Mouse (Mus musculus): ENCODE measurements around the gene Enpp7. TPM values are rescaled to one million over a fixed set of nuclear protein-coding genes. Genes with fewer than 3 reads are reported as not detected.
A peak's percentile ranks its signal among the peaks of the same experiment; 100 is the strongest.

The Enpp7 gene
- total and polyA plus RNA-seq, 2 experiments from 2014 or later: not detected

DNA sequence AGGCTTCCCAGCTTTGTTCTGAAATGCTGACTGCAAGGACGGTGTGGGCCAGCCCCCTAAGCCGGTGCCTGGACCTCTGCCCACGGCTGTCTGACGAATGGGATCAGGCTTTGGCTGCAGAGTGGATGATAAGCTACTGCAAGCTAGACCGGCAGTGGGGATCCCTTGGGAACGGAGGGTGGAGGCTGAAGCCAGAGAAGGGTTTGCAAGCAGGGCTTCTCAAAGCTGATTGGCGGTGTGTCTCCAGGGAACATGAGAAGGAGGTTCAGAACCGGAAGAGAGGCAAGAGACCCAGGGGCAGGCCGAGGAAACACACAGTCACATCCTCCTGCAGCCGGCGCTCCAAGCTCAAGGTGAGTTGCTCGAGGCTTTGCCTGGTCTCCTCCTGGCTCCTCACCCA, 38.2 kb downstream of the Enpp7 start:
- Histone ChIP-seq H3K27ac (ENCODE audit: low read depth) (no peak overlapping the region), H3K27me3 (ENCODE audit: control insufficient read depth, insufficient read depth, low read length) (peaks cover 13% of the 10 kb centered on the region), H3K36me3 (replicated peaks; ENCODE audit: control insufficient read depth, insufficient read depth, low read length) (peaks cover 32% of the 10 kb centered on the region), H3K9me3 (replicated peaks; ENCODE audit: control insufficient read depth, low read length) (no peaks in the 10 kb centered on the region), H3K4me1 (ENCODE audit: control insufficient read depth, insufficient read depth) (peaks cover 31% of the 10 kb centered on the region), H3K9ac (replicated peaks; ENCODE audit: low read depth, low read length) (no peak overlapping the region), H3K4me2 (ENCODE audit: low read depth, low read length) (peak overlapping the region; percentile 22; the same call in 1 of the 2 replicates), H3K4me3 (ENCODE audit: low read depth, low read length) (no peak overlapping the region)
- WGBS: 28% methylated on average over 12 of the region's 12 CpGs
- TF ChIP-seq CTCF (IDR thresholded peaks at IDR 0.05; ENCODE audit: low read depth): no peak
- no peak for TF ChIP-seq EP300 (IDR thresholded peaks at IDR 0.05; ENCODE audit: low read depth)
- DNase-seq (ENCODE audit: low spot score) (peak; percentile 59), ATAC-seq (ENCODE audit: insufficient read depth, low read depth) (peak; percentile 36; the same call in 1 of the 2 replicates)

DNA sequence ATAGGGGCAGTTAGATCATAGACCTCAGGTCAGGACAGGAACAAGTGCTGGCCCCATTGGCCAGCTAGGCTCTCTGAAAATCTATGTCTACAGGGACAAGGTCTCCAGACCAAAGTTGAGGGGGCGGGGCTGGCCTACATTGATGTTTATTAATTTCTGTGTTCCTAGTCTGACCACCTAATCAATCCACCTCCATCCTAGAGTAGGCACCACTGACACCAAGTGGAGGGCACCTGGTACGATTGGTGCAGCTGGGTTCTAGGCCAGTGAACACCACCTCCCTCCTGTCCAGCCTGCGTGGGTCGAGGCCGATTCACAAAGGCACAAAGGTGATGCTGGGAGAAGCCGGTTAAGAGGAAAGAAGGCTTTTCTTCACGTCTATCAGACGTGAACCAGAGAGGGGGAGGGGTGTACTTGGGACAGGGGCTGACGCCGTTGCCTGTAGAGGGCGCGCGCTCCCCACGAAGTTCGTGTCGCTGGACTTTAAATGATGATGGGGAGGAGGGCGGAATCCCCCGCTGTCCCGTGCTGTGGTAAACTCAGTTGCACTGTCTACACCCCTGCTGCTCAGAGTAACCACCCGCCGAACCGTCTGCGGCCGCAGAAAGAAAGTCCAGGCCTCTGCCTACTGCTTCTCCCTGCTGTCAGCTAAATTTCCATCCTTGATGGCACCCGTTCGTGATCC, 46.0 kb downstream of the Enpp7 start:
- 2% methylated on average over 26 of the region's 26 CpGs for WGBS
- no peak overlapping the region for H3K9ac ChIP-seq (replicated peaks; ENCODE audit: low read depth, low read length)
- TF ChIP-seq EP300 (IDR thresholded peaks at IDR 0.05; ENCODE audit: low read depth) (no peak), CTCF (IDR thresholded peaks at IDR 0.05; ENCODE audit: low read depth) (peak; percentile 83)
- ATAC-seq (ENCODE audit: insufficient read depth, low read depth) (peak; percentile 71; the same call in 1 of the 2 replicates), DNase-seq (ENCODE audit: low spot score) (peak; percentile 73)
- H3K4me2 ChIP-seq (ENCODE audit: low read depth, low read length): peak overlapping the region; percentile 55
- H3K27ac ChIP-seq (ENCODE audit: low read depth): no peak overlapping the region
- no peaks in the 10 kb centered on the region for H3K9me3 ChIP-seq (replicated peaks; ENCODE audit: control insufficient read depth, low read length)
- H3K4me3 ChIP-seq (ENCODE audit: low read depth, low read length): peak overlapping the region; percentile 32
- H3K27me3 ChIP-seq (ENCODE audit: control insufficient read depth, insufficient read depth, low read length): peaks cover 48% of the 10 kb centered on the region
- H3K36me3 ChIP-seq (replicated peaks; ENCODE audit: control insufficient read depth, insufficient read depth, low read length): peaks cover 14% of the 10 kb centered on the region
- peaks cover 10% of the 10 kb centered on the region for H3K4me1 ChIP-seq (ENCODE audit: control insufficient read depth, insufficient read depth)

GRCm38 (mm10) chr11:119034635-119035034, 46.6 kb downstream of the Enpp7 start:
- peak overlapping the region; percentile 32 for H3K4me3 ChIP-seq (ENCODE audit: low read depth, low read length)
- H3K4me2 ChIP-seq (ENCODE audit: low read depth, low read length): peak overlapping the region; percentile 55
- ATAC-seq (ENCODE audit: insufficient read depth, low read depth) (no peak; the same call in 1 of the 2 replicates), DNase-seq (ENCODE audit: low spot score) (no peak)
- H3K27me3 ChIP-seq (ENCODE audit: control insufficient read depth, insufficient read depth, low read length): peaks cover 48% of the 10 kb centered on the region
- peaks cover 12% of the 10 kb centered on the region for H3K36me3 ChIP-seq (replicated peaks; ENCODE audit: control insufficient read depth, insufficient read depth, low read length)
- peaks cover 10% of the 10 kb centered on the region for H3K4me1 ChIP-seq (ENCODE audit: control insufficient read depth, insufficient read depth)
- no peak overlapping the region for H3K9ac ChIP-seq (replicated peaks; ENCODE audit: low read depth, low read length)
- H3K27ac ChIP-seq (ENCODE audit: low read depth): no peak overlapping the region
- WGBS: 5% methylated on average over 19 of the region's 19 CpGs
- no peaks in the 10 kb centered on the region for H3K9me3 ChIP-seq (replicated peaks; ENCODE audit: control insufficient read depth, low read length)
- TF ChIP-seq EP300 (IDR thresholded peaks at IDR 0.05; ENCODE audit: low read depth) (no peak), CTCF (IDR thresholded peaks at IDR 0.05; ENCODE audit: low read depth) (no peak)

DNA sequence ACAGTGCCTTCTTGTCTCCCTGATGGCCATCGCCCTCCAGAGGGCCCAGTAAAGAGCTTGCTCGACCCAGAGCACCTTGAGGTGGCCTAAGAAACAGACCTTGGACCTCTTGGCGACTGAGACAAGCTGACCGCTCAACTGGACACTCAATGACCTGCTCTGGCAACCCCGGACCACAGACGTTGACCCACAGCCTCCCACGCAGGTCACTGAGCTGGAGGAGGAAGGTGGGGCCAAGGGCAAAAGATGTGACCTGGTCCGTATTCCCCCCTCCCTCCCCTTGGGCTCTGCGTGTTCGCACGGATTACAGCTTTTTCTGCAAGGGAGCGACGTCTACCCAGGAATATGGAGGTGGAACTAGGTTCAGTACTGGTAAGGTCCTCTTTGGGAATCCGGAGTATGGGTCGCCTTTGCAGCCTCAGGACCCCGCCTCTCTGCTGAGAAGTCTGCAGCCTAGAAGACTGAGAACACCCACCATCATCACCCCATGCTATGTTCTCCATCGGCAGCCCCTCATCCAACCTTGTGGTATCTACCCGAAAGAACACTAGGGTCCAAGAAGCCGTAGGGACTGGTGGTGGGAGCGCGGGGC, 47.2 kb downstream of the Enpp7 start:
- Histone ChIP-seq H3K9ac (replicated peaks; ENCODE audit: low read depth, low read length) (no peak overlapping the region), H3K36me3 (replicated peaks; ENCODE audit: control insufficient read depth, insufficient read depth, low read length) (peaks cover 8% of the 10 kb centered on the region), H3K9me3 (replicated peaks; ENCODE audit: control insufficient read depth, low read length) (no peaks in the 10 kb centered on the region), H3K27me3 (ENCODE audit: control insufficient read depth, insufficient read depth, low read length) (peaks cover 48% of the 10 kb centered on the region), H3K4me3 (ENCODE audit: low read depth, low read length) (no peak overlapping the region), H3K4me1 (ENCODE audit: control insufficient read depth, insufficient read depth) (peaks cover 16% of the 10 kb centered on the region), H3K4me2 (ENCODE audit: low read depth, low read length) (no peak overlapping the region), H3K27ac (ENCODE audit: low read depth) (no peak overlapping the region)
- WGBS: 4% methylated on average over 21 of the region's 21 CpGs
- TF ChIP-seq EP300 (IDR thresholded peaks at IDR 0.05; ENCODE audit: low read depth) (no peak), CTCF (IDR thresholded peaks at IDR 0.05; ENCODE audit: low read depth) (no peak)
- ATAC-seq (ENCODE audit: insufficient read depth, low read depth): no peak
- DNase-seq (ENCODE audit: low spot score): no peak

DNA sequence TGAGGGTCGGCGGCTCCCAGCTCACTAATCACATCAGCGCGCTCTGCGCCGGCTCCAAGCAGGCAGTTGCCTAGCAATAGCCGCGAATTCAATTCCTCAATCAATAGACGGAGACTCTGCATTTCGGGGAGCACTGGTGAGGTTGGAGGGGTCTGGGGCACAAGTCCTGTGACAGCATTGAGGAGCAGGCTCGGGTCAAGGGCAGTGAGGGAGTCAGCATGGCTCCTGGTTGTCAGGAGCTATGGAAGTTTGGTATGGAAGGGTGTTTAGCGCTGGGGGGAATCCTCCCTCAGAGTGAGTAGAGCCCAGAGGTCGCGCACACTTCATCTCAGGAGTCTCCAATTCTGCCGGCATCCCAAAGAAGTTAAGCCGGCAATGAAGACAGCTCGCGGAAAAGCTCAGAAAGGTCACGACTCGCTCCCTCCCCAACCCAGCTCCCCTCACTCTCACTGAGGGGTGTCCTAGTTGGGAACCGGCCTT, 47.7 kb downstream of the Enpp7 start:
- no peak overlapping the region for H3K9ac ChIP-seq (replicated peaks; ENCODE audit: low read depth, low read length)
- peaks cover 8% of the 10 kb centered on the region for H3K36me3 ChIP-seq (replicated peaks; ENCODE audit: control insufficient read depth, insufficient read depth, low read length)
- ATAC-seq (ENCODE audit: insufficient read depth, low read depth) (no peak), DNase-seq (ENCODE audit: low spot score) (no peak)
- peaks cover 48% of the 10 kb centered on the region for H3K27me3 ChIP-seq (ENCODE audit: control insufficient read depth, insufficient read depth, low read length)
- TF ChIP-seq EP300 (IDR thresholded peaks at IDR 0.05; ENCODE audit: low read depth) (no peak), CTCF (IDR thresholded peaks at IDR 0.05; ENCODE audit: low read depth) (no peak)
- 9% methylated on average over 21 of the region's 21 CpGs for WGBS
- H3K4me1 ChIP-seq (ENCODE audit: control insufficient read depth, insufficient read depth): peaks cover 18% of the 10 kb centered on the region
- H3K4me2 ChIP-seq (ENCODE audit: low read depth, low read length): no peak overlapping the region
- no peaks in the 10 kb centered on the region for H3K9me3 ChIP-seq (replicated peaks; ENCODE audit: control insufficient read depth, low read length)
- no peak overlapping the region for H3K4me3 ChIP-seq (ENCODE audit: low read depth, low read length)
- H3K27ac ChIP-seq (ENCODE audit: low read depth): no peak overlapping the region
